Mouse (Mus musculus): ENCODE measurements at regions not wholly inside any gene's neighbourhood (a gene's known extent, or its start where the extent isn't known, plus 50 kb on each side); places are given as distances from the start of the nearest gene placed in this dataset.

- Histone ChIP-seq H3K27me3 (ENCODE audit: control insufficient read depth, insufficient read depth, low read length) (no peaks in the 10 kb centered on the region), H3K4me1 (ENCODE audit: control insufficient read depth, insufficient read depth, low read length) (no peaks in the 10 kb centered on the region), H3K36me3 (ENCODE audit: control insufficient read depth, insufficient read depth, low read length) (no peaks in the 10 kb centered on the region), H3K9me3 (replicated peaks; ENCODE audit: control insufficient read depth, low read length) (no peaks in the 10 kb centered on the region), H3K4me3 (replicated peaks; ENCODE audit: low read length) (no peak overlapping the region), H3K9ac (ENCODE audit: low read length) (no peak overlapping the region), H3K27ac (ENCODE audit: low read length) (no peak overlapping the region), H3K4me2 (ENCODE audit: low read depth, low read length) (no peak overlapping the region)
- 79% methylated on average over 2 of the region's 2 CpGs for WGBS
- ATAC-seq (ENCODE audit: insufficient read depth, low FRiP score), result no peak
Measured at GRCm38 (mm10) chr1:34986861-34987260, 137.1 kb downstream of the Plekhb2 start.

- no peak for ATAC-seq (ENCODE audit: insufficient read depth, low FRiP score)
- H3K36me3 ChIP-seq (ENCODE audit: control insufficient read depth, insufficient read depth, low read length), result no peaks in the 10 kb centered on the region
- no peak overlapping the region for H3K4me2 ChIP-seq (ENCODE audit: low read depth, low read length)
- 70% methylated on average over 8 of the region's 8 CpGs for WGBS
- no peak overlapping the region for H3K4me3 ChIP-seq (replicated peaks; ENCODE audit: low read length)
- no peaks in the 10 kb centered on the region for H3K27me3 ChIP-seq (ENCODE audit: control insufficient read depth, insufficient read depth, low read length)
- no peaks in the 10 kb centered on the region for H3K4me1 ChIP-seq (ENCODE audit: control insufficient read depth, insufficient read depth, low read length)
- no peak overlapping the region for H3K27ac ChIP-seq (ENCODE audit: low read length)
- H3K9ac ChIP-seq (ENCODE audit: low read length), result no peak overlapping the region
- H3K9me3 ChIP-seq (replicated peaks; ENCODE audit: control insufficient read depth, low read length), result no peaks in the 10 kb centered on the region
Measured at GRCm38 (mm10) chr1:34987650-34988221, 138.0 kb downstream of the Plekhb2 start.

- H3K9ac ChIP-seq (ENCODE audit: low read length), result no peak overlapping the region
- no peak overlapping the region for H3K4me2 ChIP-seq (ENCODE audit: low read depth, low read length)
- H3K9me3 ChIP-seq (replicated peaks; ENCODE audit: control insufficient read depth, low read length), result no peaks in the 10 kb centered on the region
- no peak overlapping the region for H3K4me3 ChIP-seq (replicated peaks; ENCODE audit: low read length)
- WGBS, result 74% methylated on average over 7 of the region's 7 CpGs
- H3K4me1 ChIP-seq (ENCODE audit: control insufficient read depth, insufficient read depth, low read length), result no peaks in the 10 kb centered on the region
- no peak overlapping the region for H3K27ac ChIP-seq (ENCODE audit: low read length)
- no peak for ATAC-seq (ENCODE audit: insufficient read depth, low FRiP score)
- H3K27me3 ChIP-seq (ENCODE audit: control insufficient read depth, insufficient read depth, low read length), result no peaks in the 10 kb centered on the region
- no peaks in the 10 kb centered on the region for H3K36me3 ChIP-seq (ENCODE audit: control insufficient read depth, insufficient read depth, low read length)
Measured at GRCm38 (mm10) chr1:34988225-34988624, 138.4 kb downstream of the Plekhb2 start.

GRCm38 (mm10) chr1:35000801-35001200 is 151.0 kb downstream of the Plekhb2 start:
- no peak overlapping the region for H3K27ac ChIP-seq (ENCODE audit: low read length)
- H3K4me3 ChIP-seq (replicated peaks; ENCODE audit: low read length), result no peak overlapping the region
- no peaks in the 10 kb centered on the region for H3K36me3 ChIP-seq (ENCODE audit: control insufficient read depth, insufficient read depth, low read length)
- H3K9me3 ChIP-seq (replicated peaks; ENCODE audit: control insufficient read depth, low read length), result no peaks in the 10 kb centered on the region
- H3K4me2 ChIP-seq (ENCODE audit: low read depth, low read length), result no peak overlapping the region
- 77% methylated on average over 1 of the region's 1 CpGs for WGBS
- H3K9ac ChIP-seq (ENCODE audit: low read length), result no peak overlapping the region
- H3K4me1 ChIP-seq (ENCODE audit: control insufficient read depth, insufficient read depth, low read length), result no peaks in the 10 kb centered on the region
- no peaks in the 10 kb centered on the region for H3K27me3 ChIP-seq (ENCODE audit: control insufficient read depth, insufficient read depth, low read length)
- ATAC-seq (ENCODE audit: insufficient read depth, low FRiP score), result no peak

GRCm38 (mm10) chr1:35017471-35017870 is 167.7 kb downstream of the Plekhb2 start:
- no peaks in the 10 kb centered on the region for H3K36me3 ChIP-seq (ENCODE audit: control insufficient read depth, insufficient read depth, low read length)
- H3K27ac ChIP-seq (ENCODE audit: low read length), result no peak overlapping the region
- 69% methylated on average over 4 of the region's 4 CpGs for WGBS
- no peaks in the 10 kb centered on the region for H3K27me3 ChIP-seq (ENCODE audit: control insufficient read depth, insufficient read depth, low read length)
- H3K4me2 ChIP-seq (ENCODE audit: low read depth, low read length), result no peak overlapping the region
- no peaks in the 10 kb centered on the region for H3K9me3 ChIP-seq (replicated peaks; ENCODE audit: control insufficient read depth, low read length)
- H3K9ac ChIP-seq (ENCODE audit: low read length), result no peak overlapping the region
- H3K4me3 ChIP-seq (replicated peaks; ENCODE audit: low read length), result no peak overlapping the region
- no peak for ATAC-seq (ENCODE audit: insufficient read depth, low FRiP score)
- H3K4me1 ChIP-seq (ENCODE audit: control insufficient read depth, insufficient read depth, low read length), result no peaks in the 10 kb centered on the region

GRCm38 (mm10) chr1:35032619-35033018 is 182.8 kb downstream of the Plekhb2 start:
- no peaks in the 10 kb centered on the region for H3K27me3 ChIP-seq (ENCODE audit: control insufficient read depth, insufficient read depth, low read length)
- 53% methylated on average over 4 of the region's 4 CpGs for WGBS
- no peak for ATAC-seq (ENCODE audit: insufficient read depth, low FRiP score)
- H3K36me3 ChIP-seq (ENCODE audit: control insufficient read depth, insufficient read depth, low read length), result no peaks in the 10 kb centered on the region
- H3K27ac ChIP-seq (ENCODE audit: low read length), result no peak overlapping the region
- H3K4me2 ChIP-seq (ENCODE audit: low read depth, low read length), result no peak overlapping the region
- H3K4me3 ChIP-seq (replicated peaks; ENCODE audit: low read length), result no peak overlapping the region
- H3K4me1 ChIP-seq (ENCODE audit: control insufficient read depth, insufficient read depth, low read length), result no peaks in the 10 kb centered on the region
- no peaks in the 10 kb centered on the region for H3K9me3 ChIP-seq (replicated peaks; ENCODE audit: control insufficient read depth, low read length)
- H3K9ac ChIP-seq (ENCODE audit: low read length), result no peak overlapping the region

GRCm38 (mm10) chr1:35072811-35073210 is 223.0 kb downstream of the Plekhb2 start:
- H3K4me1 ChIP-seq (ENCODE audit: control insufficient read depth, insufficient read depth, low read length), result no peaks in the 10 kb centered on the region
- no peaks in the 10 kb centered on the region for H3K9me3 ChIP-seq (replicated peaks; ENCODE audit: control insufficient read depth, low read length)
- H3K4me3 ChIP-seq (replicated peaks; ENCODE audit: low read length), result no peak overlapping the region
- no peak overlapping the region for H3K4me2 ChIP-seq (ENCODE audit: low read depth, low read length)
- no peaks in the 10 kb centered on the region for H3K36me3 ChIP-seq (ENCODE audit: control insufficient read depth, insufficient read depth, low read length)
- H3K27ac ChIP-seq (ENCODE audit: low read length), result no peak overlapping the region
- no peaks in the 10 kb centered on the region for H3K27me3 ChIP-seq (ENCODE audit: control insufficient read depth, insufficient read depth, low read length)
- no peak overlapping the region for H3K9ac ChIP-seq (ENCODE audit: low read length)
- ATAC-seq (ENCODE audit: insufficient read depth, low FRiP score), result no peak
- WGBS, result 61% methylated on average over 1 of the region's 1 CpGs

- no peaks in the 10 kb centered on the region for H3K36me3 ChIP-seq (ENCODE audit: control insufficient read depth, insufficient read depth, low read length)
- H3K27me3 ChIP-seq (ENCODE audit: control insufficient read depth, insufficient read depth, low read length), result no peaks in the 10 kb centered on the region
- no peak overlapping the region for H3K4me3 ChIP-seq (replicated peaks; ENCODE audit: low read length)
- no peaks in the 10 kb centered on the region for H3K9me3 ChIP-seq (replicated peaks; ENCODE audit: control insufficient read depth, low read length)
- no peaks in the 10 kb centered on the region for H3K4me1 ChIP-seq (ENCODE audit: control insufficient read depth, insufficient read depth, low read length)
- WGBS, result 58% methylated on average over 1 of the region's 1 CpGs
- H3K9ac ChIP-seq (ENCODE audit: low read length), result no peak overlapping the region
- H3K4me2 ChIP-seq (ENCODE audit: low read depth, low read length), result no peak overlapping the region
- H3K27ac ChIP-seq (ENCODE audit: low read length), result no peak overlapping the region
- no peak for ATAC-seq (ENCODE audit: insufficient read depth, low FRiP score)
Measured at GRCm38 (mm10) chr1:35094873-35095272, 245.1 kb downstream of the Plekhb2 start.

GRCm38 (mm10) chr1:35095785-35096184 is 246.0 kb downstream of the Plekhb2 start:
- Histone ChIP-seq H3K9me3 (replicated peaks; ENCODE audit: control insufficient read depth, low read length) (no peaks in the 10 kb centered on the region), H3K9ac (ENCODE audit: low read length) (no peak overlapping the region), H3K4me3 (replicated peaks; ENCODE audit: low read length) (no peak overlapping the region), H3K27ac (ENCODE audit: low read length) (no peak overlapping the region), H3K4me2 (ENCODE audit: low read depth, low read length) (no peak overlapping the region), H3K36me3 (ENCODE audit: control insufficient read depth, insufficient read depth, low read length) (no peaks in the 10 kb centered on the region), H3K4me1 (ENCODE audit: control insufficient read depth, insufficient read depth, low read length) (no peaks in the 10 kb centered on the region), H3K27me3 (ENCODE audit: control insufficient read depth, insufficient read depth, low read length) (no peaks in the 10 kb centered on the region)
- WGBS, result 42% methylated on average over 2 of the region's 2 CpGs
- ATAC-seq (ENCODE audit: insufficient read depth, low FRiP score), result no peak

GRCm38 (mm10) chr1:35106665-35107064 is 256.9 kb downstream of the Plekhb2 start:
- Histone ChIP-seq H3K4me3 (replicated peaks; ENCODE audit: low read length) (no peak overlapping the region), H3K36me3 (ENCODE audit: control insufficient read depth, insufficient read depth, low read length) (no peaks in the 10 kb centered on the region), H3K4me2 (ENCODE audit: low read depth, low read length) (no peak overlapping the region), H3K27ac (ENCODE audit: low read length) (no peak overlapping the region), H3K9ac (ENCODE audit: low read length) (no peak overlapping the region), H3K4me1 (ENCODE audit: control insufficient read depth, insufficient read depth, low read length) (no peaks in the 10 kb centered on the region), H3K9me3 (replicated peaks; ENCODE audit: control insufficient read depth, low read length) (no peaks in the 10 kb centered on the region), H3K27me3 (ENCODE audit: control insufficient read depth, insufficient read depth, low read length) (no peaks in the 10 kb centered on the region)
- WGBS, result 94% methylated on average over 1 of the region's 1 CpGs
- ATAC-seq (ENCODE audit: insufficient read depth, low FRiP score), result peak; percentile 53; the same call in 1 of the 2 replicates

All from stomach, embryonic 16.5 days (tissue).